In the genomic region with DNA sequence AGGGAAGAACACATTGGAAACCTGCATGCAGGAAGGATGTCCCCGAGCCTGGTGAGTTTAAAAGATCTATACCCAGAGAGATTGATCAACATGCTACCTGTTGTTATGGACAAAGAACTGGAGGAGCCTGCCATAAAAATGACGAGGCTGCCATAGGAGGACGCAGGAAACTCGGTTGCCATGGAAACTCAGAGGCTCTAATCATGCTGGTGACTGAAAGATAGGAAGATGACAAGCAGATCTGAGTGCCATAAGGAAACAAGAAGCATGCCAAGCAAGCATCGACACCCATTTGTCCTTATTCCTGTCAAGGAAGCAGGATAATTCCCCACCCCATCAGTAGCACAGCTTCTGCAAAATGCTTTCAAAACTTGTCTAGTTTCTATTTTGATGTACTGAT, we compare ENCODE assay signal across 17 mouse cellular contexts.
DNase-seq lines count a peak whose midpoint lies in the region; ATAC-seq and TF ChIP-seq lines count a peak whose summit lies in the region.
"Had no signal": no experiment of that assay in that cellular context is flagged by ENCODE, and none has a peak within 500 bp of the region (broad histone marks: within the 10 kb centered on the region; RNA-seq: fewer than 3 reads in every experiment).

No protein-coding gene starts in this region.

- 0 out of 2 replicates have a peak overlapping the region, but pooled peaks have one; percentile 20 for H3K27ac ChIP-seq in hindbrain, embryonic 15.5 days (replicated peaks)
- no peak overlapping the region for H3K27ac ChIP-seq in hindbrain, embryonic 10.5 days
- H3K27ac ChIP-seq in neural tube, embryonic 13.5 days (replicated peaks) = peak overlapping the region; percentile 2; the same call in 1 of the 2 replicates
- H3K27ac ChIP-seq in forebrain, postnatal 0 days (ENCODE audit: low read depth, low read length) = peak overlapping the region; percentile 70
- H3K27ac ChIP-seq: heart, embryonic 15.5 days; left cerebral cortex, adult 2 months; liver, embryonic 13.5 days had no signal

- 45% methylated on average over 5 of the region's 5 CpGs for WGBS in hindbrain, embryonic 15.5 days
- 75% methylated on average over 5 of the region's 5 CpGs for WGBS in hindbrain, embryonic 10.5 days
- 53% methylated on average over 5 of the region's 5 CpGs for WGBS in neural tube, embryonic 13.5 days
- WGBS in forebrain, postnatal 0 days = 41% methylated on average over 5 of the region's 5 CpGs

- no peak for ATAC-seq in hindbrain, embryonic 15.5 days (ENCODE audit: low FRiP score, low read depth)
- ATAC-seq in neural tube, embryonic 13.5 days (ENCODE audit: low read depth) = no peak
- peak; percentile 71 for ATAC-seq in forebrain, postnatal 0 days
- ATAC-seq: activated CD4-positive, CD25-positive, alpha-beta regulatory T cell, adult 4 months; CD4-positive, CD25-positive, alpha-beta regulatory T cell, adult 4 months; inflammation-experienced regulatory T-cells, adult 6 months; lung, postnatal 0 days had no signal

- H3K9me3 ChIP-seq in hindbrain, embryonic 15.5 days = no peaks in the 10 kb centered on the region
- no peaks in the 10 kb centered on the region for H3K9me3 ChIP-seq in hindbrain, embryonic 10.5 days
- no peaks in the 10 kb centered on the region for H3K9me3 ChIP-seq in neural tube, embryonic 13.5 days
- H3K9me3 ChIP-seq in forebrain, postnatal 0 days (ENCODE audit: low read length) = no peaks in the 10 kb centered on the region
- H3K9me3 ChIP-seq: heart, embryonic 15.5 days; liver, embryonic 13.5 days had no signal

- no peaks in the 10 kb centered on the region for H3K36me3 ChIP-seq in hindbrain, embryonic 15.5 days
- H3K36me3 ChIP-seq in hindbrain, embryonic 10.5 days = peaks cover 50% of the 10 kb centered on the region
- H3K36me3 ChIP-seq in neural tube, embryonic 13.5 days = no peaks in the 10 kb centered on the region
- H3K36me3 ChIP-seq in forebrain, postnatal 0 days (ENCODE audit: insufficient read depth) = no peaks in the 10 kb centered on the region
- H3K36me3 ChIP-seq: heart, embryonic 15.5 days; liver, embryonic 13.5 days had no signal

- peaks cover 22% of the 10 kb centered on the region for H3K4me1 ChIP-seq in hindbrain, embryonic 15.5 days (replicated peaks)
- peaks cover 24% of the 10 kb centered on the region for H3K4me1 ChIP-seq in hindbrain, embryonic 10.5 days (replicated peaks)
- H3K4me1 ChIP-seq in neural tube, embryonic 13.5 days (replicated peaks) = peaks cover 45% of the 10 kb centered on the region
- peaks cover 22% of the 10 kb centered on the region for H3K4me1 ChIP-seq in forebrain, postnatal 0 days (ENCODE audit: insufficient read depth)
- H3K4me1 ChIP-seq: liver, embryonic 13.5 days; megakaryocyte, embryonic 14.5 days had no signal

- no peak for TF ChIP-seq CTCF in forebrain, postnatal 0 days (IDR thresholded peaks at IDR 0.05; ENCODE audit: low read depth)

- no peak overlapping the region for H3K4me2 ChIP-seq in hindbrain, embryonic 15.5 days
- no peak overlapping the region for H3K4me2 ChIP-seq in neural tube, embryonic 13.5 days
- H3K4me2 ChIP-seq in forebrain, postnatal 0 days (ENCODE audit: low read depth) = no peak overlapping the region
- H3K4me2 ChIP-seq: heart, embryonic 15.5 days; liver, embryonic 13.5 days had no signal

- H3K4me3 ChIP-seq in hindbrain, embryonic 15.5 days = no peak overlapping the region
- no peak overlapping the region for H3K4me3 ChIP-seq in hindbrain, embryonic 10.5 days
- H3K4me3 ChIP-seq in neural tube, embryonic 13.5 days = no peak overlapping the region
- no peak overlapping the region for H3K4me3 ChIP-seq in forebrain, postnatal 0 days (ENCODE audit: low read depth, low read length)
- H3K4me3 ChIP-seq: heart, embryonic 15.5 days; left cerebral cortex, adult 2 months; liver, embryonic 13.5 days; megakaryocyte, embryonic 14.5 days had no signal

- no peak for DNase-seq in hindbrain, embryonic 10.5 days (ENCODE audit: low spot score)
- DNase-seq in neural tube, embryonic 10.5 days (ENCODE audit: extremely low spot score, low spot score) = no peak
- peak; percentile 83 for DNase-seq in forebrain, postnatal 0 days
- peak; percentile 17 for DNase-seq in right cerebral cortex, postnatal 4 days
- no peak for DNase-seq in adrenal gland, adult 2 months
- DNase-seq: cerebellum, adult 11-12 months; gastrocnemius, postnatal 36 days; liver, embryonic 13.5 days had no signal

- H3K27me3 ChIP-seq in hindbrain, embryonic 15.5 days = no peaks in the 10 kb centered on the region
- no peaks in the 10 kb centered on the region for H3K27me3 ChIP-seq in hindbrain, embryonic 10.5 days (ENCODE audit: insufficient read depth, poor library complexity, severe bottlenecking)
- H3K27me3 ChIP-seq in neural tube, embryonic 13.5 days = no peaks in the 10 kb centered on the region
- no peaks in the 10 kb centered on the region for H3K27me3 ChIP-seq in forebrain, postnatal 0 days (ENCODE audit: insufficient read depth, low read length)
- H3K27me3 ChIP-seq: heart, embryonic 15.5 days; liver, embryonic 13.5 days; megakaryocyte, embryonic 14.5 days had no signal

- no peak overlapping the region for H3K9ac ChIP-seq in hindbrain, embryonic 15.5 days
- no peak overlapping the region for H3K9ac ChIP-seq in neural tube, embryonic 13.5 days
- no peak overlapping the region for H3K9ac ChIP-seq in forebrain, postnatal 0 days
- H3K9ac ChIP-seq: heart, embryonic 15.5 days; liver, embryonic 13.5 days had no signal

Comparison
In these comparisons a context has a peak if more than half of its experiments do, and no peak if none do; other contexts are left out.
1. DNase-seq: peak in forebrain, postnatal 0 days (single experiment) and right cerebral cortex, postnatal 4 days (single experiment); none in hindbrain, embryonic 10.5 days (single experiment), neural tube, embryonic 10.5 days (single experiment) and adrenal gland, adult 2 months (single experiment).